Mouse (Mus musculus) embryonic facial prominence, embryonic 12.5 days (tissue): ENCODE measurements around the gene Rrp1. TPM values are rescaled to one million over a fixed set of nuclear protein-coding genes. Genes with fewer than 3 reads are reported as not detected.

Source experiments
- ATAC-seq: fragments of 200-750 bp; cut with Nextera tagmentation; 2 replicates; pipeline ENCODE4 v1.8.0; 2017; ENCODE audit not compliant: insufficient number of reproducible peaks, insufficient read depth, low FRiP score, low TSS enrichment
- H3K27ac ChIP-seq: fragments of 300-500 bp; sonication (generic); 2 replicates; pipeline ENCODE4 v1.5.1; 2016; ENCODE audit warnings: mild to moderate bottlenecking
- H3K27me3 ChIP-seq: fragments of 300-500 bp; sonication (generic); 2 replicates; pipeline ENCODE4 v1.6.1; 2016; ENCODE audit warnings: mild to moderate bottlenecking, moderate library complexity
- H3K36me3 ChIP-seq: fragments of 300-500 bp; sonication (generic); 2 replicates; pipeline ENCODE4 v1.6.1; 2016; ENCODE audit warnings: mild to moderate bottlenecking
- H3K4me1 ChIP-seq: fragments of 300-500 bp; sonication (generic); 2 replicates; pipeline ENCODE4 v1.6.1; 2016
- H3K4me2 ChIP-seq: fragments of 300-500 bp; sonication (generic); replicated peaks from 2 replicates; pipeline ENCODE4 v1.6.1; 2016; ENCODE audit warnings: mild to moderate bottlenecking, moderate library complexity
- H3K4me3 ChIP-seq: fragments of 300-500 bp; sonication (generic); 2 replicates; pipeline ENCODE4 v1.5.1; 2016; ENCODE audit warnings: mild to moderate bottlenecking
- H3K9ac ChIP-seq: fragments of 300-500 bp; sonication (generic); 2 replicates; pipeline ENCODE4 v1.6.1; 2016; ENCODE audit warnings: mild to moderate bottlenecking, moderate library complexity
- H3K9me3 ChIP-seq: fragments of 300-500 bp; sonication (generic); 2 replicates; pipeline ENCODE4 v1.6.1; 2016; ENCODE audit warnings: mild to moderate bottlenecking, moderate library complexity
- WGBS: fragments of 180-500 bp; shearing (Covaris S2); methylation state at CpG from one replicate; pipeline ENCODE4 v1.1.7; 2016; 5-methylcytosine and 5-hydroxymethylcytosine counted together
- polyA plus RNA-seq: library from polyadenylated mRNA; unstranded; fragments of >200 nt; fragmentation: Nextera tagmentation; extraction: Ambion mirVana; gene quantifications from 2 replicates; pipeline ENCODE4 v1.2.1, GENCODE M21; 2016

Rrp1 gene
- 323 and 336 TPM in 2 replicates for polyA plus RNA-seq

DNA sequence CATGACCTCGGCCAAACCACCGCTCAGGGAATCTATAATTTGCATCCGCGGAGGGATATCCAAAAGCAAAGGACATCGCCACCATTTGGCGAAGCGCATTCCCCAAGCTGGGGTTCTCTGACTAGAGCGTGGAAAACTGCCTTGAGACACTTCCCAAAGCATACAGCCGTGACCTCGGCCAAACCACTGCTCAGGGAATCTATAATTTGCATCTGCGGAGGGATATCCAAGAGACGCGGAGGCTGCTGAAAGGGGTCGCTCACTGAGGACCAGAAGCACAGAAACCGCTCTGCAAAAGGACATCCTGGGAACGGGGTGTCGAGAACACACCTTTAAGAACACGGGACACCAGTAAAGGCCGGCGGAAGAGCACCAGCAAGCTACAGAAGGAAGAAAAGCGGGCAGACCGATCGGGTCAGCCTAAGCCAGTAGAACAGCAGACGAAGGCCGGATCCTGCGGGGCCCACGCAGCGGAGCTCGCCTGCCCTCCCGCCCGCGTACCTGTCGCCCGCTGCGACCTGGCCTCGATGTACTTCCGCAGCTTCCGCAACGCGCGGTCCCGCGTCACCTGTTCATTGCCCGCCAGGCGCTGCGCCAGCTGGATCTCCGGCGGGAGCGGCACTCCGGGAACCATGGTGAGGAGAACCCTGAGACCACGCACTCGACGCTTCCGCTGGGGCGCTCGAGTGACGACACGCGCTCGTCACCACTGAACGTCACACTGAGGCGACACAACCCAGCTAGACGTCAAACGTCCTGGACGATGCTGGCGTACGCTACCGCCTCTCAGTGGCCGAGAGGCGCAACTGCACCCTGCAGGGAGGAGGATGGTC lies at the start of gene Rrp1:
Gene Rrp1, minus strand, starts transcription at position 725 of the 833 bp plus-strand sequence.
- H3K9me3 ChIP-seq: no peaks in the 10 kb centered on the region
- peaks cover 34% of the 10 kb centered on the region for H3K36me3 ChIP-seq
- H3K4me1 ChIP-seq: peaks cover 6% of the 10 kb centered on the region
- peak within 1 kb of the TSS; percentile 91 for H3K4me3 ChIP-seq
- H3K27ac ChIP-seq: peak within 1 kb of the TSS; percentile 85
- peak within 1 kb of the TSS; percentile 65 for H3K9ac ChIP-seq
- H3K4me2 ChIP-seq: peak within 1 kb of the TSS; percentile 76
- no peaks in the 10 kb centered on the region for H3K27me3 ChIP-seq
- under 1% methylated on average over 70 of the region's 70 CpGs for WGBS
- peak; percentile 86 for ATAC-seq

DNA sequence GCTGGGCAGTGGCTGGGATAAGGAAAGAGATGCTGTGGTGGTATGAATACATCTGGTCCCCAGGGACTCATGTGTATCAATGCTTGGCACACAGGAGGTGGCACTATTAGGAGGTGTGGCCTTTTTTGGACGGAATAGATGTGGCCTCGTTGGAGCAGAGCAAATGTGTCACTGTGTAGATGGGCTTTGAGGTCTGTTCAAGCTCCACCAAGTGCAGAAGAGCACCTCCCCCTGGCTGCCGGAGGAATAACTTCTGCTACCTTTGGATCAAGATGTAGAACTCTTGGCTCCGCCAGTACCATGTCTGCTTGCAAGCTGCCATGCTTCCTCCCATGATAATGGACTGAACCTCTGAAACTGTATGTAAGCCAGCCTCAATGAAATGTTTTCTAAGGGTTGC lies 48.9 kb upstream of the Rrp1 start:
- H3K9ac ChIP-seq: no peak overlapping the region
- ATAC-seq: no peak
- no peaks in the 10 kb centered on the region for H3K9me3 ChIP-seq
- no peaks in the 10 kb centered on the region for H3K36me3 ChIP-seq
- H3K27me3 ChIP-seq: 0 out of 2 replicates have a peak, but pooled peaks cover 3% of the 10 kb centered on the region
- no peak overlapping the region for H3K27ac ChIP-seq
- no peak overlapping the region for H3K4me3 ChIP-seq
- H3K4me1 ChIP-seq: peaks cover 33% of the 10 kb centered on the region
- no peak overlapping the region for H3K4me2 ChIP-seq
- WGBS: 78% methylated on average over 4 of the region's 4 CpGs

DNA sequence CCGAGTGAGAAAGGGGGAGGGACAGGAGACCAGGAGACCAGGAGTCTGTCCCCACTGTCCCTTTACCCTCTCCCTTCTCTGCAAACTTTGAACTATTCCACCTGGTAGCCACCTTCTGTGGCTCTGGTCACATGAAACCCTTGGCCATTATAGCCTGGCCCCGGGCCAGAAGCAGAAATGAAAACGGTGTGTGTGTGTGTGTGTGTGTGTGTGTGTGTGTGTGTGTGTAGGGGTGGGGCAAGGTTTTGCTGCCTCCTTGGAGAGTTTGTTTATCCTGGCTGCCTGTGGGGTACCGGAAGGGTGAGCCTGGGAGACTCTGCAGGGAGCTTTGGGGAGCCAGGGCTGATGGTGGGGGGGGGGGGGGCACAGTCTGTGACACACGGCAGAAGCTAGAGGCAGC lies 47.6 kb upstream of the Rrp1 start:
- Histone ChIP-seq H3K27ac (no peak overlapping the region), H3K4me1 (peaks cover 33% of the 10 kb centered on the region), H3K36me3 (no peaks in the 10 kb centered on the region), H3K27me3 (0 out of 2 replicates have a peak, but pooled peaks cover 3% of the 10 kb centered on the region), H3K4me3 (no peak overlapping the region), H3K4me2 (no peak overlapping the region), H3K9ac (no peak overlapping the region), H3K9me3 (no peaks in the 10 kb centered on the region)
- WGBS: 24% methylated on average over 4 of the region's 5 CpGs
- ATAC-seq: no peak

GRCm38 (mm10) chr10:78458348-78459111 lies 45.7 kb upstream of the Rrp1 start:
- Histone ChIP-seq H3K27ac (peak overlapping the region; percentile 24; the same call in 1 of the 2 replicates), H3K9ac (no peak overlapping the region), H3K9me3 (no peaks in the 10 kb centered on the region), H3K27me3 (0 out of 2 replicates have a peak, but pooled peaks cover 3% of the 10 kb centered on the region), H3K4me1 (peaks cover 27% of the 10 kb centered on the region), H3K4me3 (no peak overlapping the region), H3K4me2 (no peak overlapping the region), H3K36me3 (no peaks in the 10 kb centered on the region)
- ATAC-seq: no peak
- WGBS: 70% methylated on average over 5 of the region's 5 CpGs

- H3K4me2 ChIP-seq: no peak overlapping the region
- H3K27me3 ChIP-seq: no peaks in the 10 kb centered on the region
- H3K9me3 ChIP-seq: no peaks in the 10 kb centered on the region
- H3K36me3 ChIP-seq: no peaks in the 10 kb centered on the region
- H3K27ac ChIP-seq: peak overlapping the region; percentile 24; the same call in 1 of the 2 replicates
- no peak overlapping the region for H3K4me3 ChIP-seq
- WGBS: 25% methylated on average over 10 of the region's 10 CpGs
- no peak overlapping the region for H3K9ac ChIP-seq
- ATAC-seq: no peak
- peaks cover 25% of the 10 kb centered on the region for H3K4me1 ChIP-seq
Observed at GRCm38 (mm10) chr10:78457495-78458347, 44.9 kb upstream of the Rrp1 start.

DNA sequence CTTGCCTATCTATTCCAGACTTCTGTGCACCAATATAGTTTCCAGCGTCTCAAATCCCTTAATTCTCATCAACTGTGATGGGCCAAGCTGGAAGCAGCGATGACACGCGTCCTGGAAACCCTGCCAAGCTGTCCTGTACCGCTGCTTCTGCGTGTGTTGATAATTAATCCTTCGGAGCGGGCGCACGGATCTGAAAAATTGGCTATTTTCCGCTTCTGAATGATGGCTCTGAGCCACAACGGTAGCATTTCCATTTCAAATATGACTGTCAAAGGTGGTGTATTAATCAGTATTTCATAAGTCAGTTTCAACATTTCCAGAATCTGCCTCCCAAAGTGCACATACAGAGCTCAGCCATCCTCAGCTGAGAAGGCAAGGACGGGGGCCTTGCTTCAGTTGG lies 43.9 kb upstream of the Rrp1 start:
- no peaks in the 10 kb centered on the region for H3K27me3 ChIP-seq

GRCm38 (mm10) chr10:78452641-78453040 lies 39.8 kb upstream of the Rrp1 start:
- no peak overlapping the region for H3K4me3 ChIP-seq
- WGBS: 72% methylated on average over 4 of the region's 4 CpGs
- H3K27ac ChIP-seq: no peak overlapping the region
- H3K4me1 ChIP-seq: peaks cover 3% of the 10 kb centered on the region
- no peaks in the 10 kb centered on the region for H3K27me3 ChIP-seq
- no peak overlapping the region for H3K4me2 ChIP-seq
- H3K36me3 ChIP-seq: peaks cover 19% of the 10 kb centered on the region
- H3K9me3 ChIP-seq: no peaks in the 10 kb centered on the region
- ATAC-seq: 0 out of 2 replicates have a peak, but pooled peaks have one; percentile 32
- no peak overlapping the region for H3K9ac ChIP-seq

More for the DNA sequence above, 43.9 kb upstream of the Rrp1 start:
- no peak for ATAC-seq
- H3K4me1 ChIP-seq: peaks cover 25% of the 10 kb centered on the region
- no peak overlapping the region for H3K4me2 ChIP-seq
- H3K36me3 ChIP-seq: no peaks in the 10 kb centered on the region
- H3K9me3 ChIP-seq: no peaks in the 10 kb centered on the region
- no peak overlapping the region for H3K4me3 ChIP-seq
- no peak overlapping the region for H3K9ac ChIP-seq
- H3K27ac ChIP-seq: no peak overlapping the region
- 86% methylated on average over 13 of the region's 13 CpGs for WGBS

GRCm38 (mm10) chr10:78450761-78451160 lies 37.9 kb upstream of the Rrp1 start:
- Histone ChIP-seq H3K27ac (no peak overlapping the region), H3K27me3 (no peaks in the 10 kb centered on the region), H3K4me1 (no peaks in the 10 kb centered on the region), H3K9ac (no peak overlapping the region), H3K4me2 (no peak overlapping the region), H3K4me3 (no peak overlapping the region), H3K9me3 (no peaks in the 10 kb centered on the region), H3K36me3 (peaks cover 23% of the 10 kb centered on the region)
- ATAC-seq: no peak
- 89% methylated on average over 5 of the region's 5 CpGs for WGBS

DNA sequence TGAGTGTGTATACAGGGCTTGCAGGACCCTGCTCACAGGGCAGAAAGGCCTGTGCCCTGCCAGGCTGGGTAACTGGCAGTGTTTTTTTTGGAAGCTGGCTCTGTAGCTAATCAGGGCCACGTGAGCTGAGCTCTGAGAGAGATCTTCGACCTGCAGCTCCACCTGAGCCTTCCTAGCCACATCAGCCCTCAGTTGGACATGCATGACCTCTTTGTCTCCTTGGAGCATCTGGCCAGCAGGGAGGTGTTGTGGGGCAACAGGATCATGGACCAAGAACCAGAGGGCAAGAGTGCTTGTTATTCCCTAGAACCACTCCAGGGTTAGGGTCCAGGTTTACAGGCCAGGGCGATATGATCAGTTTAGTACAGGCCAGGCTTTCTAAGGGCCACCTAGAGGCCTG lies 34.6 kb upstream of the Rrp1 start:
- H3K9me3 ChIP-seq: no peaks in the 10 kb centered on the region
- H3K36me3 ChIP-seq: peaks cover 35% of the 10 kb centered on the region
- no peak overlapping the region for H3K4me3 ChIP-seq
- no peaks in the 10 kb centered on the region for H3K27me3 ChIP-seq
- H3K4me2 ChIP-seq: no peak overlapping the region
- no peak for ATAC-seq
- no peak overlapping the region for H3K9ac ChIP-seq
- no peak overlapping the region for H3K27ac ChIP-seq
- no peaks in the 10 kb centered on the region for H3K4me1 ChIP-seq
- 73% methylated on average over 3 of the region's 3 CpGs for WGBS

- Histone ChIP-seq H3K4me2 (no peak overlapping the region), H3K27me3 (no peaks in the 10 kb centered on the region), H3K4me3 (no peak overlapping the region), H3K9ac (no peak overlapping the region), H3K4me1 (no peaks in the 10 kb centered on the region), H3K9me3 (no peaks in the 10 kb centered on the region), H3K27ac (no peak overlapping the region), H3K36me3 (peaks cover 35% of the 10 kb centered on the region)
- no peak for ATAC-seq
- 92% methylated on average over 3 of the region's 3 CpGs for WGBS
Observed at GRCm38 (mm10) chr10:78446195-78446594, 33.4 kb upstream of the Rrp1 start.

DNA sequence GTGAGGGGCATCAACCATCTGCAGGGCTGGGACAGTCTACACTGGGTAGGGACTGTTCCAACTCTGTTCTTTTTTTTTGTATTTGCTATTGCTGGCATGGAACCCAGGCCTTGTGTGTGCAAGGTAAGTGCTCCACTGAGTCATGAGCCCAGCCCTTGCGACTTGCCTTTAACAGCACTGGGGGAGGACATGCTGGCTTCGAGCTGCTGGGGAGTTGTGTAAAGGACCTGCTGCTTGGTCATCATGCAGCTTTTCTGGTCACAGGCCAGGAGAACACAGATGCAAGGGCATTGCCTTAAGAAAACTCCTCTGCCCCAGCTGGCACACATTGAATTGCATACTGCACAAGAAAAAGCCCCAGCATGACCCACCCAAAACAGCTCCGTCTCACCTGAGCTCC lies 29.4 kb upstream of the Rrp1 start:
- Histone ChIP-seq H3K9ac (no peak overlapping the region), H3K4me1 (no peaks in the 10 kb centered on the region), H3K4me3 (no peak overlapping the region), H3K27me3 (no peaks in the 10 kb centered on the region), H3K4me2 (no peak overlapping the region), H3K27ac (no peak overlapping the region), H3K36me3 (peaks cover 22% of the 10 kb centered on the region), H3K9me3 (no peaks in the 10 kb centered on the region)
- 94% methylated on average over 3 of the region's 3 CpGs for WGBS
- ATAC-seq: no peak
